Mouse (Mus musculus): ENCODE measurements around the gene Rprd2.
"Not testable (repeated sequence)": the region's sequence is repeated elsewhere in the genome, so short reads cannot be mapped to it uniquely, and the experiment has no call there.

Gene Rprd2

DNA sequence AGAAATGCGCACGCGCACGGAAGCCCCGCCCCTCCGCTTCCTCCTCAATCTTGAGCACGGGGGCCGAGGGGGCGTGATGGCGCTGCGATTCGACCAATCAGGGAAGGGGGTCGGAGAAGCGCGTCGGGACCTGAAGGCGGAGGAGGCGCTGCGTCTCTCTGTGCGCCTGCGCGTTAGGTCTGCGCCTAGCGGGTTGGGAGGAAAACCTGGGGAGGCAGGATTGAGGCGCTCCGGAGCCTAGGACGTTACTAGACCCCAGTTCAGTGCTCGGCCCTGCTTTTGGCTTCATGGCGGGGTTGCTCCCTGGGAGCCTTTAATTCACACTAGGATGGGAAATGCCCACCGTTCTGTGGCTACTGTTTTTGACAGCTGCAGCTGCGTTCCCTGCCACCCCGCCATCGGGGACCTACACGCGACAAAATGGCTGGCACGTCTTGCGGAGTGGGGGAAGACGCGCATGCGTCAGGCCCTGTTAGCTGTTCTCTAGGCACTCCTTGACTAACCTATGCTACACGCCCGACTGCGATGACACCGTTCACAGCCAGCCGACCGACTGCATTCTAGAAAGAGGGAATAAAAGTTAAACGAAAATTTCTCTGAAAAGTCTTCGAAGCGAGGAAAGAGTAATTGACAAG, 805 bp upstream of the Rprd2 start:
- DNase-seq (ENCODE audit: low read depth in 2 of 2, low spot score in 2 of 2), result peak; percentile 99 to 100

DNA sequence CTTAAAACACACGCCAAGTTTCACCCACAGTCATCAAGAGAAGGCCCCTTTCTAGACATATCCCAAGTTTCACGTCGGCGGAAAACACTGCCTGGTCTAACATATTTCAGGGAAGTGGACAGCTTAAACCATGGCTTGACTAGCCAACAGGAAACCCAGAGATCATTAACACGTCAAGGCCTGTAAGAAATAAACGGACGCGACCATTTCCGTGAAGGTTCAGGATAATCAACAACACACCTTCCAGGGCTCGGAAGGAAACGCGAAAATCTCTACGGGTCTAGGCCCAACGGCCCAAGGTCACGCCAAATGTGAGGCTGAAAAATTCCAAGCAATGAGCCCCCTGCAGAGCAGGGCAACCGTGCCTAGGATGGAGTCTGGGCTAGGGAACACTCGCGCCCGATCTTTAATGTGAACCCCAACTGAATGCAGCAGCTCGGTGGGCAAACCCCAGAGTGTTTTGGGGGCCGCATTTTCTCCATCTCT, 594 bp downstream of the Rprd2 start:
- peak in 1 of 2 experiments; percentile 28 for DNase-seq (ENCODE audit: low read depth in 2 of 2, low spot score in 2 of 2)

DNA sequence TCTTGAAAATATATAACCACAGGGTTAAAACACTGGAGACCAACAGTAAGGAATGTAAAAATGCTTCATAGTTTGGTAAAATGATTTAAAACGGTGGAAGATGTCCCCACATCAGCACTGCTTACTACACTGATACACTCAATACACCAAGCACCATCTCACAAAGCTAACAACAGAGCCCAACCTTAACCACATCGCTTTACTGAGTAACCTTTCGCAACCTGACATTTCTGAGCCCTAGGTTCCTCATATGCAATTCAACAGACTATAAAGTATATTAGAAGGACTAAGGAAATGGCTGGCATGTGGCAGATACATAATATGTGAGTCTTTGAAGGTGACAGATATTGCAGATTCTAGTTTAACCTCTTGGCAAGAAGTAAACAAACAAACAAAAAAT, 2.0 kb downstream of the Rprd2 start:
- DNase-seq (ENCODE audit: low read depth in 2 of 2, low spot score in 2 of 2), result no peak

DNA sequence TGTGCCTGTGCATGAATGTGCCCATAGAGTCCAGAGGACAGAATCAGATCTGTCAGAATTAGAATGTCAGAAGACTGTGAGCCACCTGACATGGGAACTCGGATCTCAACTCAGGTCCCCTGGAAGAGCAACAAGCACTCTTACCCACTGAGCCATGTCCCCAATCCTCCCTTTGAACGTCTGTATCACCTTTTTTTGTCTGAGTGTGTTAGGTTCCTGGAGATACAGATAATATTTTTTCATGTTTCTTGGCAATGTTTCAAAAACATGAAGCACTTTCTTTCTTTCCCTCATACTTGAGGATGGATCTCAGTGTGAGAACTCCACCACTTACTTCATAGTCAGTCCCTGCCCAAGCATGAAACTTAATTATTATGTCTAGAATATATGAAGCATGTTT, 10.3 kb downstream of the Rprd2 start:
- DNase-seq (ENCODE audit: low read depth in 2 of 2, low spot score in 2 of 2), result no peak

DNA sequence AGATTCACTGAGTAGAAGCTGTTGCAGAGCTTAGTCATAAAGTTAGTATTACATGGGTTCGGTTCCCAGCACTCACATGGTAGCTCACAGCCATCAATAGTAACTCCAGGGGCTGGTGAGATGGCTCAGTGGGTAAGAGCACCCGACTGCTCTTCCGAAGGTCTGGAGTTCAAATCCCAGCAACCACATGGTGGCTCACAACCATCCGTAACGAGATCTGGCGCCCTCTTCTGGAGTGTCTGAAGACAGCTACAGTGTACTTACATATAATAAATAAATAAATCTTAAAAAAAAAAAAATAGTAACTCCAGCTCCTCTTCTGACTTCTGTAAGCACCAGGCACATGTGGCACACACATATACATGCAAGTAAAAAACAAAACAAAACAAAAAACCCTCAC, 11.0 kb downstream of the Rprd2 start:
- not testable (repeated sequence) for DNase-seq (ENCODE audit: low read depth in 2 of 2, low spot score in 2 of 2)

DNA sequence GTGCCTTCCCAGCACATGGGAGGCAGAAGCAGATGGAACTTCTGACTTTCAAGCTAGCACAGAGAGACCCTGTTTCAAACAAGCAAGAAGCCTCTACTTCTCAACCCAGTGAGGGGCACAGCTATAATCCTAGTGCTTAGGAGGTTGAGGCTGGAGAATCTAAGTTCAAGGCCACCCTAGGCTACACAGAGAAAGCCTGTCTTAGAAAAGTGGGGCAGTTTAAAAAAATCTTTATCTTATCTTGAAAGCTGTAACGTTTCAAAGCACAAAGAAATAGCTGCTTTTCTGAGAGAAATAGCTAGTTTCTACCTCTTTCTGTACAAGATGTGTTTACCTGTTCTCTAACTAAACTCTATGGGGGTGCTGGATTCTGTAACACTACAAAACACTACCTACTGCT, 12.0 kb downstream of the Rprd2 start:
- DNase-seq (ENCODE audit: low read depth in 2 of 2, low spot score in 2 of 2), result no peak

DNA sequence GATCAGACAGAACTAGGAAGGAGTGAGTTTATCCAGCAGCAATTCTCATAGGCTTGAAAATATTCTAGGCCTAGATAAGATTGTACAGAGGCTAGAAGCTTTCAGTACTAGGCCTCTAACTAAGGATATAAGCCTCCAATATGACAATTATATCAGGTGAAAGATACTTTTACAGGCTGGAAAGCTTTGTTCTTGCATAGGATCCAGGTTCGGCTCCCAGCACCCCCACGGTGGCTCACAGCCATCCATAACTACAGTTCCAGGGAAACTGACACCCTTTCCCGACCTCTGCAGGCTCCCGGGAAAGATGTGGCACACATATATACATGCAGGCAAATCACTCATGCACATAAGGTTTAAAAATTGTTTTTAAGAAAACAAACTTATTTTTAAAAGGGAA, 14.8 kb downstream of the Rprd2 start:
- no peak for DNase-seq (ENCODE audit: low read depth in 2 of 2, low spot score in 2 of 2)

DNA sequence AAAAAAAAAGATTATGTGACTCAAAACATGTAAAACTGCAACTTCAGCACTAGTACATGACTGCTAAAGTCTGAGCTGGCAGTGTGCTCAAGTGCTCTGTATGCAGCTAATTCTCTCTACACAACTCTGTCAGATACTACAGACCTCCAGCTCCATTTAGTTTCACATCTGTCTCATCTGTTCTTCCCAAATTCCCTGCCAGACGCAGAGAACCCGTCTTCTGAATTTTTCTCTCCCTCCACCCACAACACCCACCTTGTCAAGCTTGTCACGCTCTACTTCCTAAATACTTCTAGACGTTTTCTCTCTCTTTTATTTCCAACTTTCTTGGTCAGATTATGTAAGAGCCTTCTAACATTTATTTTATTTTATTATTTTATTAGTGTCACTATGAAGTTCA, 19.9 kb downstream of the Rprd2 start:
- no peak for DNase-seq (ENCODE audit: low read depth in 2 of 2, low spot score in 2 of 2)

DNA sequence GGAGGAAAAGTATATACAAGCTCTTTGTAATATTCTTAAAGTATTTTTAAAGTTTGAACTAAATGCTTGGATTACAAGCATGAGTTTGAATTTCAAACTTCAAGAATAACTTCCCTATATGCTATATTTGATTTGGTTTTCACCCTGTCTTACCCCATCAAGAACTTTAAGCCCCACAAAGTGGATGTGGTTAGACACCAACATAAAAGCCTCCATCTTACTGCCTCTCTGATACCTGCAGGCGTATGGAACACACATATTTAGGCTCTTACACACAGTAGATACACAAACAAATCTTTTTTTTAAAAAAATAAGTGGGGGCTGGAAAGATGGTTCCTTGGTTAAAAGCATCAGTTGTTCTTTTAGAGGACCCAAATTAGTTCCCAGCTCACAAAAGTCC, 24.4 kb downstream of the Rprd2 start:
- DNase-seq (ENCODE audit: low read depth in 2 of 2, low spot score in 2 of 2), result peak in 1 of 2 experiments; percentile 26

DNA sequence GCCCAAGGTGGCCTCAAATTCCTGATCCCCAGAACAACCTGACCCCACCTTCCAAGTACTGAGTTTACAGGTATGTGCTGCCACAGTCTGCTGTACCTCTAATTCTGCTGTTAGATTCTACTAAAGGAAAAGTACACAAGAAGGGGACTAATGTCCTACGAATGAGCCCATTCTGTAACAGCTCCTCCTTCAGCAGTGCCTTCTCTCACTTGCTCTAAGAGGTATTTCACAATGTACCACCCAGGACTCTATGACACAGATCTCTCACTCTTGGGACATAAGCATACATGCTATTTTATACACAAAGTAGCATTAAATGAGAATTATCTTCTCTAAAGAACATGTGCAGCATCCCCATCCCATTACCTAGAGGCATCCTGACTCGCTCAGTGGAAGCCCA, 25.0 kb downstream of the Rprd2 start:
- DNase-seq (ENCODE audit: low read depth in 2 of 2, low spot score in 2 of 2), result no peak

DNA sequence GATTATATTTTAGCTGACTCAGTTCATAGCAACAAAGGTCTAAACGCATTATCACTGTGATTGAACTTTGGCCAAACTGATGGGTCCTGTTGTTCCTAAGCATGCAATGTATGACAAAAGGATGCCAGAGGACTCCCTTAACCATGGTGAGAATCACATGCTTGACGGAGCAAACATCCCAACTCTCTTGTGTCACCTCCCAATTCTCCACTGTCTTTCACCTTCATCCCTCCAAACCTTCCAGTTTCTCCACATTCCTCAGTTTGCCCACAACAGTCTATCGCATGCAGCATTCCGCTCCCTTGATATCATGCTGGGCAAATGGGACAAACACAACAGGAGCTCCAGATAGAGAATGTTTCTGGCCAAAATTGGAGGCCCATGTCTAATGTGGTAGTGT, 33.2 kb downstream of the Rprd2 start:
- no peak for DNase-seq (ENCODE audit: low read depth in 2 of 2, low spot score in 2 of 2)

DNA sequence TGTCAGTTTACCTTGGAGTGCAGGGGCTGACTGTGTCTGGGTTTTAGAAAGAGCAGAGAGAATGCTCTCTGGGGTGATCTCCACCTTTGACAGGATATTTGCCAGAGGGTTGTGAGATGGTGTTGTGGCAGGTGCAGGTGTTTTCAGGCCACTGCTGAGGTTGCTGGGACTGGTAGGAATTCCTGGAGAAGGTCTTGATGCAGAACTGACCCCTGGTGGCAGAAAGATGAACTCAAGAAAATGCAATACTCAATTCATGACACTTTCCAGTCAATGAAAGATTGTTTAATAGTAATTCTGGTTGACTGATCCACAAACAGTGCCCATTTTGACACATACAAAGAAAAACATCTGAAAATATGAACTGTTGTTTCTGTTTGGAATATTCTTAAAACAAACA, 46.7 kb downstream of the Rprd2 start:
- peak; percentile 25 to 55 for DNase-seq (ENCODE audit: low read depth in 2 of 2, low spot score in 2 of 2)

DNA sequence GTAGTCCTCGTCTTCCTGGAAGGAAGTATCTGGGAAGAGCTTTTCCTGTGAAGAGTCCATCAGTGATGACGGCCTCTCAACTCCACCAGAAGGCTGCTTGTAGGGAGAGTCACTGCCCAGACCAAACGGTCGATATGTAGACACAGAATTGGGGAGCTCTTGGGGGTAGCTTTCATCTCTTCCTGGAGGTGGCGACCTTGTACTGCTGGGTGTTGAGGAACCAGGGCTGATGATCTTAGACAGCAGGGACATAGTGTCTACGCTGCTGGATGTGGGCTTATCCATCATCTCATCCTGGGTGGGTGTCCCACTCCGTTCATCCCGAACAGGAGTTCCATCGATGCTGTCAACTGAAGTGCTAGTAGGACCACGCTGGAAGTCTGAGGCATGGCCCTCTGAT, 53.1 kb downstream of the Rprd2 start:
- DNase-seq (ENCODE audit: low read depth in 2 of 2, low spot score in 2 of 2), result no peak

DNA sequence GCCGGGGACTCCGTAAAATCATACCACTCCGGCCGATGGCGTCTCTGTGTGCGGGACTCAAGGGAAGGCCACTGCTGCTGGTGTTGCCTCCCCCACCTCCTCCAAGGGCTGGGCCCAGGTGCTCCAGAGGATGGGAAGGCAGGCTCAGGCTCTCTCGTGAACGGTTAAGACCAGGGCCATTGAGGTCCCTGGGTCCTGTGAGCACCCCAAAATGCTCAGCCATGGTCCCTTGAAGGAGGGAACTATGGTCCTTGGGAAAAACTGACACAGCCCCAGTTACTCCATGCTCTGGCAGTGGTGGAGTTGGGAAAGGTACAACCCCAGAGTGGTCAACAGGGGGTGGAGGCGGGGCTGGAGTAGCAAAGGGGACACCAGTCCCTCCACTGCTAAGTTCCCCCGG, 54.9 kb downstream of the Rprd2 start:
- DNase-seq (ENCODE audit: low read depth in 2 of 2, low spot score in 2 of 2), result no peak

DNA sequence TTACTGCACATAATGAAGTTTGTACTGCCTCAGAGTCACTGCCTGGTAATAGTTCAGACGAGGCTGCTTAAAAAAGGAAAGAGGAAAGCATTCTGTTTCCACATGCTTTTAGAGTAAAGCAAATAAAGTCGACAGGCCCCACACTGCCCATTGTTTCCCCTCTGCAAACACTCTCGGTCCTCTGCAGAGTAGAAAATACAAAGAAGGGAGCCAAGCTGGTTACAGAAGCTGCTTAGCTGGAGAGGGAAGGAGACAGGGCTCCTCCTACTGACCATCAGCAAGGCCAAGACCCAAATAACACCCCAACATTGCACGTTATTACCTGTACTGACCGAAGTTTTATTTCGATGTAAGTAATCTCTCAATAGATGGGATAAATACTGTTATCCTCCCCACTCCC, 55.7 kb downstream of the Rprd2 start:
- no peak for DNase-seq (ENCODE audit: low read depth in 2 of 2, low spot score in 2 of 2)

DNA sequence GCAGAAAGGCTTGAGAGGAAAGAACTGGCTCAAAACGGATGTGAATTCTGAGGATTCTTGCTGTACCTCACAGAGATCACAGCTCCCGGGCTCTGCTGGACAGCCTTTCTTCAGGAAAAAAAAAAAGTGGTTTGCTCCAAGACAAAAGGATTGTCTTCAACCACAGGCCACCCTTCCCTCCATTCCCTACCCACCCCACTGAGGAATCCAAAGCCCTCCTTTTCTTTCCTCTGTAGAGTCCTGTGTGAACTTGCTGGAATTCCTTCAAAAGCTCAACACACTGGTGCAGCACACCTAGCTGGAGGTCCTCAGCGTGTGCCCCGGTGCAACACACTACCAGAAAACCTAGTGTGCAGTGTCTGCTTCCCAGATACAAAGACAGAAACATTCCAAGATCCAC, 56.9 kb downstream of the Rprd2 start:
- no peak for DNase-seq (ENCODE audit: low read depth in 2 of 2, low spot score in 2 of 2)

DNA sequence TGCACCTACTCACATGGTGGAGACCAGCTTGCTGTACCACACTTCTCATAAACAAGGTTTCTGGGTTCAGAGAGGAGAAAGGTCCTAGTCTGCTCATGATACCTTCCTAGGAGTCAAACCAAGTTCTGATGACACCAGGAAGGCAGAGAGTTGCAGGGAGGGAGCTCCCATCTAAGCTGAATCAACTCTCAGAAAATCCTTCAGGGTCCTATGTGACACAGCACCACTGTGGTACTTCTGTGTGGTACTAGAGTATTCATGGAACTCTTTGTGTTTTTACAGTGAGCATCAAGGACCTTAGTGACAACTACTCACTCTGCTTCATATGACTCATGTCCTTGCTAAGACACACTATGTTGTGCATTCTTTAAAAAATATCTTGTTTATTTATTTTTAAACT, 58.0 kb downstream of the Rprd2 start:
- no peak for DNase-seq (ENCODE audit: low read depth in 2 of 2, low spot score in 2 of 2)

DNA sequence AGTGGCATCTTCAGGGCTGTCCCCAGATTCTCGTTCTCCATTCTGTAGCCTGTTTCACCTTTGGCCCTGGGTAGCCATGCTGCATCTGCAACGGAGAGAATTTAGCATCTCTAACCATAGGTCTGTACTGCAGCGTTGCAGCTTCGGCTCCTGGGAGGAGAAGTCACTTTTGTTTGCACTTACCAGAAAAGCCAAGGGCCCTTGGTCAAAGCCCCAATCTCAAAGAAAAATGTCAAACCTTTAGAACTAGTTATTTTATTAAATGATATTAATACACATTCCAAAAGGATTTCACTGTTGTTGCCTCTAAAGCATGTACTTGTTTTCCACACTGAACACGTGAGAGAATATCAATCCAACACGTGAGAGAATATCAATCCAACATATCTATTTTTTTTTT, 58.6 kb downstream of the Rprd2 start, which contains the start of gene Tars2:
Tars2 (minus strand) TSS at position 101 of the 400 bp plus-strand sequence.
- no peak for DNase-seq (ENCODE audit: low read depth in 2 of 2, low spot score in 2 of 2)

DNA sequence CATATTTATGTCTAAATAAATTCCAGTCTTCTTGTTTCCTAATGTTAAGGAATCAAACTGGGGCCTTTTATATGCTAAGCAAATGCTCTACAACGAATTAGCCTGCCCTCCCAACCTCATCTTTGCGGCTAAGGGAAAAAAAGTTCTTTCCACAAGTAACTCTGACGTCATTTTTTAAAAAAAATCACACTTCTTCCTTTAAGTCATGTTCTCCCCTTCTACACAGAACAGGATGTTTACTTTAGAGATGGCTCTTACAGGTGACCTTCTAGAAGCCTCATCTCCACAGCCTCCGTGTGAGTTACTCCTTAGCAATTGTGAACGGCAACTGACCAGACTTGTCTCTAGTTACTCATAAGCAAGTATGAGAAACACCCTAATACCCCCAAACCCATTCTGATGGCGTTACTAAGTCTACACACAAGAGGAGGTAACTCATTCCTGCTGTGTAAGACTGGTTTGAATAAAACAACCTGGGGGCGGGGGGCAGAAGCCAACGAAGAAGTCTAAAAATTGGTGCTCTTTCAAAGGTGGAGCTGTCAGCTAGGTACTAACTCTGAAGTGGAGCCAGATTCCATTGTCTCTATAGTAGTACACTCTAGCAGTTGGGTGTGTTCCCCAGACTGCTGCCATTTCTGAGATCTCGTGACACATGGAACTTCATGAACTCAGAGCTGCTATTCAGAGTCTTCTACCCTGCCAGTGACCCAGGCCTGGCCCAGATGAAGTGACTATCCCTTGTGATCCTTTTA, 60.0 kb downstream of the Rprd2 start:
- DNase-seq (ENCODE audit: low read depth in 2 of 2, low spot score in 2 of 2), result peak; percentile 28 to 47

DNA sequence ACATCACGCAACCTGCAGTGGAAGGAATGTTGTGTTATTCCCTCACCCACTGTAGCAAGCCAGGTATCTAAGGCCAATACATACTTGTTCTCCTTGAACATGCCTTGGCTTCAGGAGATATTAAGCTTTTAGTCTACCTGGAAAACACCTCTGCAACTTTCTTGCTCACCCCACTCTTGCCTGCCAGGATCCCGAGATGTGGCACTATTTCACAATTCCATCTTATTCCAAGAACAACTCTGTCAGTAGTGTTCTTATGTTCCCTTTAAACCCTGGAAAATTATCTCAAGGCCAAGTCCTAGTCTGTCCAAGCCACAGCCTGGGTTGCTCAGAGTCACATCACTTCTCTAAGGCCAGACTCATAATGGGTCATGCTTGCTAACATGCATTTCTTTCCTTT, 61.9 kb downstream of the Rprd2 start:
- DNase-seq (ENCODE audit: low read depth in 2 of 2, low spot score in 2 of 2), result no peak

DNA sequence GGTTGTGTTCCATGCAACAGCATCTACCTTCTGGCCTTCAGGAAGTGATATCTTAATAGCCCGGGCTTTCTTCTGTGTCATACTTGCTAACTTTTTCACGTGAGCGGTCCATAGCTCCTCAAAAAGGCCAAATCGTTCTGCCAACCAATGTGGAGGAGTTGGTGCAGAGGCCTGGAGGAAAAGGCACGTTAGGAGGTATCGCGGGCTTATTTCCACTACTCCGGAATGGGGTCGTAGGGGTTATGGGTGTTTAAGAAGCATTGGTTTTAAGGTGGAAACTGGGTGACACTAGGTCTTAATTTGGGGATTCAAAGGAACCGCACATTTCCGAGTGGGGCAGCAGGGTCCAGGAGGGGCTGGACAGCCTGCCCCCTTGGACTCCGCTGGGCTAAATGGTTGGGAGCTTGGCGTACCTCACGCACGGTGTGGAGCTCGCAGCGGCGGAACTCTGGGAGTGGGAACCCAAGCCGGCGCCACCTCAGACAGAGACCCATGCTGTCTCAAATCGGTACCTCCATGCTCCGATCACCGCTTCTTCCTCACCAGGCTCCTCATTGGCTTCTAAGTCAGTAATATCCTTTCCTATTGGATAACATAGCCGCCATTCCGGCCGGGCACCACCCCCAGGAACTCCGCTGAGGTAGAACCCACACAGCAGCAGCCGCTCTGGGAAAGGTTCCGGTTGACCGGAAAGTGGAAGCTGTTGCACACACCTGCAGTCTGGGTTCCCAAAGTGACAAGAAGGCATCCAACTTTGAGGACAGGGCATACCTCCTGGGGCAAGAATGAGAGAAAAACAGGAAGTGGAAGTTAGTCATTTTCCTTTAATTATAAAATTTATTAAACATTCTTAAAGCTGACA, 64.1 kb downstream of the Rprd2 start:
- DNase-seq (ENCODE audit: low read depth in 2 of 2, low spot score in 2 of 2), result peak; percentile 80 to 86

DNA sequence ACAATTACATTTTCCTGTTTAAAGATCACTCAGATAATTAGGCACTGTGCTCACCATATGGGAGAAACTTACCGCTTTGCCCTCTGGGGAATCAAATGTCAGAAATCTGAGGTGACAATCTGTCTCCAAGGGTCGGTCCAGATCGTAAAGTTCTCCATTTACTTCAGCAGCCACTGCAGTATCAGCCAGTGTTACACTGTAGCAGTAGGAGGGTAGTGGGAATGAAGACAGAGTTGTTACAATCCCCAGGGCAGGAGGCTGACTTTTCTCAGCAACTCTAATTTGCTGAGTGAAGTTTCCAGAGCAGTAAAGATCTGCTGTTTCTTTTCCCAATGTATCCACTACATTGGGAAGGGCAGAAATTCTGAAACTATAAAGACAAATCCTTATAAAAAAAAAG, 65.7 kb downstream of the Rprd2 start:
- DNase-seq (ENCODE audit: low read depth in 2 of 2, low spot score in 2 of 2), result no peak
